Mouse (Mus musculus) thymus, postnatal 36 days (tissue): ENCODE measurements around the gene Smad1.
"Not testable (repeated sequence)": the region's sequence is repeated elsewhere in the genome, so short reads cannot be mapped to it uniquely, and the experiment has no call there.

Experiments used
- DNase-seq, 2 experiments: peaks; one replicate each; pipeline ENCODE4 v3.0.0; 2022; ENCODE audit warnings: mixed read lengths in 2 of 2

The Smad1 gene

GRCm38 (mm10) chr8:79398994-79399650 lies at the start of gene Smad1:
Smad1 (minus strand) TSS chr8:79399518.
- DNase-seq = peak; percentile 82 to 84

DNA sequence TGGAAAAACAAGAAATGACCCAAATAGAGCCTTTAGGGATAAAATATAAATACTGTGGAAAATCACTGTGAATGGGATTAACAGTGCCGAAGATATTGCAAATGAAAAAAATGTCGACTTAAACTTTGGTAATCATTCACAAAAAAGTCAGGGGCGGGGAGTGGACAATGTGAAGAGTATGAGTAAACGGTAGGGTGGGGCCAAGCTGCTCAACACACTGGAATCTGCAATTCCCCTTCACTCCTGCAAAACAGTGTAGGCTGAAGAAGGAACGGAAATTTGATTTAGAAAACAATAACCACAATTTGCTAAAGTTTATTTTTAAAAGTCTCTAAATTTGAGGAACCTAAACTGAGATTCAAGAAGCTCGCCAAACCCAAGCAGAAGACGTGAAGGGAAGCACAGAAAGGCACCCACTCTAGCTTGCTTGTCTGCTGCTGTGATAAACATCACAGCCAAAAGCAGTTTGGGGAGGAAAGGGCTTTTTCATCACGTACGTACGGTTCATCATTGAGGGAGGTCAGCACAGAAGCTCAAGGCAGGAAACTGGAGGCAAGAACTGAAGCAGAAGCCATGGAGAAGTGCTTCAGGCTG lies 48.0 kb upstream of the Smad1 start:
- no peak for DNase-seq

DNA sequence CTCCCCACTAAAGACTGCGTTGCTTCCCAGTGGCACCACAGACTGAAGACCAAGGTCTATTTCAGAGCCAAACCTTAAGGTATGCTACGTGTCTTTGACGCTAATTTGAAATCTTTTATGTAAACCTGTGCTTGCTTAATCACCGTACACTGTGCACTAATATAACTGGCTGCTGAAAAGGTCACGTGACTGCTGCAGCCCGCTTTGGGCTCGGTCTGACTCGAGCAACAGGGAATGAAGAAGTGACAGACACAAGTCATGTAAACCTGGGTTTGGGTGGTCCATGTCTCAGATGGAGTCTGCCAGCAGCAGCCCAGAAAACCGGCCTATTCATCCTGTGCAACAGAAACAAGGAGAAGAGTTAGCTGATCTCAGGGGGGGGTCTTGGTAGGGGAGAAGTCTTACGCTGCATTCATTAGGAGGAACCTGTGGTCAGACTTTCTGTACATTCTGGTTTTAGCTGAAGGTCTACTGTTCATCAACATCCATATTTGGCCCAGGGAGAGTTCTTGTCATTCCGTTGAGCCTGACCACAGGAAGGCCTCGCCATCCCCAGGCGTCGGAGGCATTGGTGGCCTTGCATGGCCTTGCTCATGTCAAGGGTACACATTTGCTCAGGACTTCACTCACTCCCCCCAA lies 44.3 kb upstream of the Smad1 start:
- no peak for DNase-seq

DNA sequence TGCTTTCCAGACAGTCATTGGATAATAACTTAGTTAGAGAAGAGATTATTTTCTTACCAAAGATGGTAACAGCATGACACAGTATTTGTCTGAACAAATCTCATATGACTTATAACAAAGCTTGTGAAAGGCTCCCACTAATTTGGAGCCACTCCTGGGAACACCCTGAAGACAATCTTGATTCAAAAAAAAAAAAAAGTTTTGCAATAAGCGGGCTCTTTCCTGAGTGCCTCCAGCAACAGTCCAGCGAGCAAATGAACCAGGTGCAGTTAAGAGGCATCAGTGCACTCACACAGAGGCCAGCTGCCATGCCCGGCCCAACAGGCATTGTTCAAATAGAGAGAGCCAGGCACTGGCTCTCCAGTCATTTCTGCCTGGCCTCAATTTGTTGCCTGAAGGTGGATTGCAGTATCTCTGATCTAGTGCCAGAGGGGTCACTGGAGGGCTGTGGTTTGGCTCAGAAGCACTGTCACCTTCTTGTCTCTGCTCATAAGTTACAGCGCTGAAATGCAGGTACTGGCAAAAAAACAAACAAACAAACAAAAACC lies 34.7 kb upstream of the Smad1 start:
- no peak for DNase-seq

DNA sequence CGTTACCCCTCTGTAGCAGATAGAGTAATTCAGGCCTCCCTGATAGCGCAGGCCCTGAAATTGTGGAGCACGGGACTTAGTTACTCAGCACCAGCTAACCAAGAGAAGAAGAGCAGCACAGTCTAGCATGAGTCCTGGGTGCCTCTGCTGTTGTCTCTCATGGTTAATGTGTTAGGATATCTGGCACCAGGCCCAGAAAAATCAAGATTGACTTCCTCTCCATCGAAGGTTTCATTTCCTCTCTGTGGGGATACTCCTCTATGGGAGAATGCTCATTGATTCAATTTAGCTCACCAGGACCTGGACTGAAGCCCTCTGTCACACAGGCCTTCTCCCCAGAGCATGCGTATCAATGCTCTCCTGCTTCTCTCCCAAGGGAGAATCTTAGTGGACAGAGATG lies 15.6 kb upstream of the Smad1 start:
- DNase-seq = no peak

DNA sequence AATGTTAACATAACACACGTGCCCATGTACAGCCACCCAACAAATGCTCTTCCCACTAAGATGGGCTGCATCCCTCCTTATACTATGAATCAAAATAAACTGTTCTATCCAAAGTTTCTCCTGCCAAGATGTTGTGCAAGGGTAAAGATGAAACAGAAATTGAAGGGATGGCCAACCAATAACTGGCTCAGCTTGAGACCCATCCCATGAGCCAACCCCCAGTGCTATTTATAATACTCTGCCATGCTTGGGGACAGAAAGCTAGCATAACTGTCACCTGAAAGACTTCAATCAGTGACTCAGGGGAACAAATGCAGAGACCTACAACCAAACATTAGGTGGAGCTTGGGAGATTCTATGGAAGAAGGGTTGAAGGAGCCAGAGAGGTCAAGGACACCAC lies 11.2 kb upstream of the Smad1 start:
- no peak for DNase-seq

GRCm38 (mm10) chr8:79407356-79407755 lies 8.0 kb upstream of the Smad1 start:
- DNase-seq = not testable (repeated sequence)

GRCm38 (mm10) chr8:79404895-79405557 lies 5.7 kb upstream of the Smad1 start:
- no peak for DNase-seq

DNA sequence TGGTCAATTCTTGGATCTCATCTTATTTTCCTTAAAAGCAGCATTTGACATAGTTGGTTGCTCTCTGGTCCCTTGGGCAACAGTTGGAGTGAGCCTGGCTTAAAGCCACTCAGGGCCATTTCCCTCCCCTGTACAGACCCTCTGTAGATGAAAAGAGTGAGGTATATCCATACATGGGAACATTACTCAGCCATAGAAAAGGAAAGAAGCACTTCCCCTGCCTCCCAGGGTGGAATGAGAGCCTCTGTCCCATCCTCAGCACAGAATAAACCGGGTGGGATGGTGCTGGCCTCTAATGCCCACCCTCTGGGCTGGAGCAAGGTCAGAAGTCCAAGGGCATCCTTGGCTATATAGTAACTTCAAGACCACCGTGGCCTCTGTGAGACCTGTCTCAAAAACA lies 1.4 kb upstream of the Smad1 start:
- DNase-seq = no peak

DNA sequence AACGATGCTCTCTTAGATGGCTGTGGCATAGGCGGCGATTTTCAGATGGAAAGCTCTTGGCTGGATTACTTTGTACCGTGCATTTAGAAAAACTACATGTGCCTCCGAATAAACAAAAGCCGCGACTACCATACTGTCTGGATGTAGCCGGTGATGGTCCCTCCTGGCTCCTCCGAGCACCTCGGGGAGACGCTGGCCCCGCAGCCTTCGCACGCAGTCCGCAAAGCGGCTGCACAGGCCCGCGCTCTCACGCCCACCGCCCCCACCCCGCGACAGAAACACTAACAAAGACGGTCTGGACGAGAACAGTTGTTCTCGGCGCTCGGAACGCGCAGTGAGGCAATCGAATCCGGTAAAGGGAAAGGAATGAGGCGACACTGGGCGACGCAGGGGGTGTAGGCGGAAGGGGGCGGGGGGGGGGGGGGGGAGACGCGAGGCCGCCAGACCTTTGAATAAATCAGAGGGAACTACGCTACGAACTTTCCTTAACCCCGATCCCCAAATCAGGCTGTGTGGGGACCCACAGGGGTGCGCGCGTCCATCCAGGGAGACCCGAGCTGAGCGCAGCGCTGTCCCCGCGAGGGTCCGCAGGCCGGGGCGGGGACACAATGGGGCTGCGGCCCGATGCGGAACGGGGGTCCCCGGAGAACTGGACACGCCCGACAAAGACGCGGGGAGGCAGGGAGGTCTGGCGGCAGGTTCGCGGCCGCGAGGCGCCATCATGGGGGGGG lies 902 bp downstream of the Smad1 start:
- peak; percentile 55 to 60 for DNase-seq

- DNase-seq = peak in 1 of 2 experiments; percentile 16
Observed at GRCm38 (mm10) chr8:79397705-79398250, 1.5 kb downstream of the Smad1 start.

- DNase-seq = no peak
Observed at GRCm38 (mm10) chr8:79396911-79397310, 2.4 kb downstream of the Smad1 start.

DNA sequence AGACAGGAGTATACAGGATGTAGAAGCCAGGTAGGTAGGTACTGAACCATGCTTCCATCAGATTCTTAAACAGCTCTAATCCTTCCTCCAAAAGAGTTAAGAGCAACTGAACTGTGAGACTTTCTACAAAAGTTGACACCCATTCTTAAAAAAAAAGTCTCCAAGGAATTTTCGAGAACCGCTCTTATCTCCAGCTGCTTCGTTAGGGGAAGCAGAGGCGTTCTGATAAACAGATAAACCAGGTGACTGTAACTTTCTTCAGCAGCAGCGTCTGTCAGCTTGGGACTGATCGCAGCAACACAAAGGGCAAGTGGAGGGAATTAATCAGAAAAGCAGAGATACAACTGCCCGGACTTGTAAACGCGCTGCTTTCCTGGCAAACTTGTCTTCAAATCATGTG lies 5.3 kb downstream of the Smad1 start:
- no peak for DNase-seq

DNA sequence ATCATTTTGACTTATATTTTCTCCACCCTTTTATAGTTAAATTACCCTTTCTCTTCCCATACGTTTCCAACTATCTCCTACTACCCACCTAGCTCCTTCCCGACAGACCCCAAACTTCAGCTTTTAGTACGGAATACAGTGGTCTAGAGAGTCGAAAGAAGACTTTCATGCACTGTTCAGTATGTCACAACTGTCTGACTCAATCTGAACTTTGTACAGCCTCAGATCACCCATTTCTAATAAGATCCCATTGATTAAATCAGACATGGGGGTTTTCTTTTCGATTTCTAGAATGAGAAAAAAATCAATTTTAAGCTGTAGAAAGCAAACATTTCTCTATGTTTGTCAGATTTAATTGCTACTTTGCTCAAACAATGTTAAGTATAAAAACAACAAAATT lies 6.1 kb downstream of the Smad1 start:
- DNase-seq = no peak

DNA sequence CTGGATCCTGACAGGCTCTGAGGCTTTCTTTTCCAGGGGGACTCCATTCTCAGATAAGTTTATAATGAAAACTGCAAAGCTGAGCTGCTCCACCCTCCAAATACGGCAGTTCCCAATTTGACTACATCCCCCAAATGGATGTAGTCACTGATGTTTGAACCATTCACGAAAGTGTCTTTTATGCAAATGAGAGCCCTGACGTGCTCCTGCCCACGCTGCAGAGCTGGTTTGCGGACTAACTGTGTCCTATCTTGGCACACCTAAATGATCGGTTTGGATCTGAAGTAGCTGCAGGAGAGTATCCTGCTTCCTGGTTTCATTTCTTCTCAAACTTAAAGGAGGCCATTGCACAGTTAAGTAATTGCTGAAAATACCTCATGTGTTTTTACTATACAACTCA lies 6.7 kb downstream of the Smad1 start:
- DNase-seq = no peak

DNA sequence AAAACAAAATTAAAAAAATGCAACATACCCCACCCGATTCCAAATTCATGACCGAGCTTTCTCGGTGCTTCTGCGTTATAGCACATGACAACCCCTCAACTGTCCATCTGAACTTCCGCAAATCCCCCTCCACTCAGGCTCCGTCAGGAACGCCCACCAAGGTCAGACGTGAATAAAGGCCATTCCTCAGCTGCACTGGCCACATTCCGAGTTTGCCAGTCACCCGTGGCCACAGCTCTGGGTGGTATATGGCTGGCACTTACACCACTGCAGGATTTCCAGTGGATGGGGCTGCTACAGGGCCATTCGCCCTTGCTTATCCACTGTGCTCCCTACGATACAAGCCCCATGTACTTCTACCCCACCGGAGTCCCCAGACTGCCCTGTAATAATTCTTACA lies 7.9 kb downstream of the Smad1 start:
- no peak for DNase-seq

- DNase-seq = no peak
Observed at GRCm38 (mm10) chr8:79389074-79389786, 10.1 kb downstream of the Smad1 start.

DNA sequence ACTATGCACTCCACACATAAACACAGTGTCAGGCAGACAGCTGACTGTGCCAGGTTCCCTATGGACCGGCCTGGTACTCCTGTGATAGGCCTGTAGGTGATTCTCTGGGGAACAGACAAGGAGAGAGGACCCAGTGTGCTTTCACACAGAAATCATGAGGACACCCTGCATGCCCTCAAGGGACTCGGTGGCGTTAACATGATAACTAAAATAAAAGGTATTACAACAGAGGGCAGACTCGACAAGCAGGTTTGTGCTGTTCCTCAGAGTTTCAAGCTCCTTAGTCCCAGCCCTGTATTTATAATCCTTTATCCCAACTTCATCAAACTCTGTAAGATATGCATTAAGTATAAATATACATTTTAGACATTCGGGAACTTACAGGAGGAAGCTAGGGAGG lies 12.5 kb downstream of the Smad1 start:
- DNase-seq = no peak

GRCm38 (mm10) chr8:79386358-79386757 lies 13.0 kb downstream of the Smad1 start:
- no peak for DNase-seq

- DNase-seq = no peak
Observed at GRCm38 (mm10) chr8:79384276-79385271, 14.7 kb downstream of the Smad1 start.

GRCm38 (mm10) chr8:79382857-79383262 lies 16.5 kb downstream of the Smad1 start:
- DNase-seq = no peak
